Comparison of ENCODE assay signal across 14 mouse cellular contexts in genomic region chr11:95401568-95401967, GRCm38 (mm10). TPM values are rescaled to one million over a fixed set of nuclear protein-coding genes. Genes with fewer than 3 reads are reported as not detected.
DNase-seq lines count a peak whose midpoint lies in the region; ATAC-seq and TF ChIP-seq lines count a peak whose summit lies in the region.
"Had no signal": no experiment of that assay in that cellular context is flagged by ENCODE, and none has a peak within 500 bp of the region (broad histone marks: within the 10 kb centered on the region; RNA-seq: fewer than 3 reads in every experiment).

No protein-coding gene starts in this region.

- no peaks in the 10 kb centered on the region for H3K79me2 ChIP-seq in myocyte (ENCODE audit: control insufficient read depth, insufficient read depth)

- intact Hi-C loops in gastrocnemius, adult 2 months (cut with DNase I) = no loop called here

- TF ChIP-seq CTCF in gastrocnemius, adult 2 months (IDR thresholded peaks at IDR 0.05) = no peak
- TF ChIP-seq CTCF in heart, postnatal 0 days (IDR thresholded peaks at IDR 0.05; ENCODE audit: low read depth) = no peak
- no peak for TF ChIP-seq CTCF in embryonic fibroblast, embryonic 13.5 days (IDR thresholded peaks at IDR 0.05; ENCODE audit: borderline replicate concordance, insufficient read depth, low read length)

- TF ChIP-seq POLR2A in embryonic fibroblast, embryonic 13.5 days (IDR thresholded peaks at IDR 0.05; ENCODE audit: low read depth, low read length) = no peak
- no peak for TF ChIP-seq POLR2A in myocyte (IDR thresholded peaks at IDR 0.05; ENCODE audit: insufficient read length, low read depth)

- H3K9ac ChIP-seq in heart, postnatal 0 days (replicated peaks; ENCODE audit: low read depth, low read length) = no peak overlapping the region
- H3K9ac ChIP-seq: hindbrain, embryonic 13.5 days had no signal

- H3ac ChIP-seq in myocyte (ENCODE audit: control insufficient read depth, insufficient read length) = no peak overlapping the region

- no peaks in the 10 kb centered on the region for H3K9me3 ChIP-seq in heart, postnatal 0 days (replicated peaks; ENCODE audit: control insufficient read depth, low read length)
- H3K9me3 ChIP-seq: forebrain, embryonic 10.5 days; G1E; heart, embryonic 12.5 days; hindbrain, embryonic 13.5 days had no signal

- DNase-seq in gastrocnemius, adult 2 months = no peak
- DNase-seq in gastrocnemius, postnatal 10 days = no peak
- DNase-seq in heart, postnatal 0 days (ENCODE audit: low spot score) = no peak
- no peak for DNase-seq in heart, adult 8-10 months (ENCODE audit: low spot score)
- DNase-seq: kidney, adult 11 months had no signal

- no peak for ATAC-seq in heart, postnatal 0 days (ENCODE audit: insufficient read depth, low read depth)
- no peak for ATAC-seq in CD4-positive, CD25-positive, alpha-beta regulatory T cell, adult 4 months
- ATAC-seq: forebrain, embryonic 14.5 days had no signal

- no peak overlapping the region for H3K4me2 ChIP-seq in heart, postnatal 0 days (ENCODE audit: low read depth, low read length)
- peak overlapping the region; percentile 80 for H3K4me2 ChIP-seq in myocyte (ENCODE audit: low read depth)
- H3K4me2 ChIP-seq: heart, embryonic 12.5 days; hindbrain, embryonic 13.5 days had no signal

- no peaks in the 10 kb centered on the region for H3K27me3 ChIP-seq in heart, postnatal 0 days (ENCODE audit: control insufficient read depth, insufficient read depth, low read length)
- H3K27me3 ChIP-seq in myocyte (ENCODE audit: control insufficient read depth, insufficient read depth, insufficient read length) = no peaks in the 10 kb centered on the region
- H3K27me3 ChIP-seq: heart, embryonic 12.5 days had no signal

- TF ChIP-seq EP300 in heart, postnatal 0 days (IDR thresholded peaks at IDR 0.05; ENCODE audit: low read depth) = no peak

- no peaks in the 10 kb centered on the region for H3K36me3 ChIP-seq in heart, postnatal 0 days (replicated peaks; ENCODE audit: control insufficient read depth, insufficient read depth, low read length)
- no peaks in the 10 kb centered on the region for H3K36me3 ChIP-seq in myocyte (ENCODE audit: control insufficient read depth, insufficient read depth)
- H3K36me3 ChIP-seq: forebrain, embryonic 10.5 days; G1E; heart, embryonic 12.5 days; hindbrain, embryonic 13.5 days had no signal

- no peak overlapping the region for H3K4me3 ChIP-seq in gastrocnemius, adult 2 months
- no peak overlapping the region for H3K4me3 ChIP-seq in heart, postnatal 0 days (ENCODE audit: low read depth, low read length)
- H3K4me3 ChIP-seq in embryonic fibroblast, embryonic 13.5 days (ENCODE audit: insufficient read depth, low read length) = no peak overlapping the region
- no peak overlapping the region for H3K4me3 ChIP-seq in myocyte
- H3K4me3 ChIP-seq: erythroblast, embryonic 14.5 days; forebrain, embryonic 10.5 days; heart, embryonic 12.5 days; hindbrain, embryonic 13.5 days had no signal

- H3K27ac ChIP-seq in gastrocnemius, adult 2 months = peak overlapping the region; percentile 93
- H3K27ac ChIP-seq in heart, postnatal 0 days (ENCODE audit: low read depth) = peak overlapping the region; percentile 89; the same call in 1 of the 2 replicates
- peak overlapping the region; percentile 90 for H3K27ac ChIP-seq in embryonic fibroblast, embryonic 13.5 days (ENCODE audit: insufficient read depth, low read length)
- H3K27ac ChIP-seq: hindbrain, embryonic 13.5 days had no signal

- peaks cover 12% of the 10 kb centered on the region for H3K4me1 ChIP-seq in heart, postnatal 0 days (ENCODE audit: control insufficient read depth, insufficient read depth)
- H3K4me1 ChIP-seq in embryonic fibroblast, embryonic 13.5 days (ENCODE audit: control insufficient read depth, insufficient read depth, low read length) = peaks cover 4% of the 10 kb centered on the region; the same call in 1 of the 2 replicates

- WGBS in heart, postnatal 0 days = 92% methylated on average over 5 of the region's 5 CpGs

TF ChIP-seq in myocyte, 11 proteins besides CTCF, POLR2A, EP300 and RAD21:
- TF ChIP-seq MYOG (IDR thresholded peaks at IDR 0.05; ENCODE audit: control insufficient read depth in 1 of 3, insufficient read depth in 1 of 3, insufficient read length in 2 of 3, low read depth in 2 of 3) (no peak), MAX (IDR thresholded peaks at IDR 0.05; ENCODE audit: low read depth) (no peak), MYOD1 (IDR thresholded peaks at IDR 0.05; ENCODE audit: control insufficient read depth in 1 of 3, insufficient read length in 2 of 3, low read depth in 2 of 3) (no peak), REST (IDR thresholded peaks at IDR 0.05; ENCODE audit: insufficient read depth, insufficient read length) (no peak), SRF (IDR thresholded peaks at IDR 0.05; ENCODE audit: control insufficient read depth, insufficient read length, low read depth) (no peak), CEBPB (IDR thresholded peaks at IDR 0.05; ENCODE audit: insufficient read depth, poor library complexity, severe bottlenecking) (no peak), TCF3 (IDR thresholded peaks at IDR 0.05; ENCODE audit: insufficient read length, low read depth) (no peak), TCF12 (IDR thresholded peaks at IDR 0.05; ENCODE audit: insufficient read depth, poor library complexity, severe bottlenecking) (no peak), USF1 (IDR thresholded peaks at IDR 0.05; ENCODE audit: low read depth) (no peak), E2F4 (IDR thresholded peaks at IDR 0.05; ENCODE audit: insufficient read depth) (no peak), POLR2AphosphoS2 (IDR thresholded peaks at IDR 0.05; ENCODE audit: insufficient read length, low read depth) (no peak)
TF ChIP-seq in myocyte: peak in this region for 0.

RNA-seq across cellular contexts. Expression of gene Spop, which starts 12.3 kb away (rescaled TPM):
- total RNA-seq in gastrocnemius, adult 2 months (2021) = 100 to 1,000 TPM; 190 to 208 TPM
- total RNA-seq in gastrocnemius, postnatal 10 days (2021) = 100 to 1,000 TPM; 192 to 216 TPM
- 34.5 and 38.0 TPM in 2 replicates for total RNA-seq in heart, postnatal 0 days (2014; rRNA removed; ENCODE audit: low replicate concordance)
- polyA plus RNA-seq in heart, postnatal 0 days (2015; fragmentation: Nextera tagmentation; extraction: Ambion mirVana) = 129 and 142 TPM in 2 replicates
- 100 to 1,000 TPM; 159 to 184 (median 160) TPM for total RNA-seq in heart, adult 8-10 months (2022)
- polyA plus RNA-seq in embryonic fibroblast, embryonic 13.5 days (2011; ENCODE audit: insufficient read length, low read depth, missing spikeins) = 122 and 155 TPM in 2 replicates
- 54.8 TPM for polyA plus RNA-seq in myocyte (2012; fragmentation: generic; extraction: Trizol)
- 100 to 1,000 TPM; 176 to 230 TPM for polyA plus RNA-seq in CD4-positive, CD25-positive, alpha-beta regulatory T cell, adult 4 months (2017; shearing (Covaris generic))

RNA-seq across cellular contexts. Expression of gene Slc35b1, which starts 17.1 kb away (rescaled TPM):
- total RNA-seq in gastrocnemius, adult 2 months (2021) = 10 to 100 TPM; 42.4 to 49.5 TPM
- total RNA-seq in gastrocnemius, postnatal 10 days (2021) = 10 to 100 TPM; 42.7 to 43.8 TPM
- total RNA-seq in heart, postnatal 0 days (2014; rRNA removed; ENCODE audit: low replicate concordance) = 35.2 and 71.6 TPM in 2 replicates
- 70.3 TPM in 2 replicates for polyA plus RNA-seq in heart, postnatal 0 days (2015; fragmentation: Nextera tagmentation; extraction: Ambion mirVana)
- total RNA-seq in heart, adult 8-10 months (2022) = 10 to 100 TPM; 35.4 to 42.2 (median 36.5) TPM
- polyA plus RNA-seq in embryonic fibroblast, embryonic 13.5 days (2011; ENCODE audit: insufficient read length, low read depth, missing spikeins) = 90.7 and 97.2 TPM in 2 replicates
- 66.7 TPM for polyA plus RNA-seq in myocyte (2012; fragmentation: generic; extraction: Trizol)
- 10 to 100 TPM; 53.8 to 61.1 TPM for polyA plus RNA-seq in CD4-positive, CD25-positive, alpha-beta regulatory T cell, adult 4 months (2017; shearing (Covaris generic))
